Mouse (Mus musculus): ENCODE measurements at regions not wholly inside any gene's neighbourhood (a gene's known extent, or its start where the extent isn't known, plus 50 kb on each side); places are given as distances from the start of the nearest gene placed in this dataset.

DNA sequence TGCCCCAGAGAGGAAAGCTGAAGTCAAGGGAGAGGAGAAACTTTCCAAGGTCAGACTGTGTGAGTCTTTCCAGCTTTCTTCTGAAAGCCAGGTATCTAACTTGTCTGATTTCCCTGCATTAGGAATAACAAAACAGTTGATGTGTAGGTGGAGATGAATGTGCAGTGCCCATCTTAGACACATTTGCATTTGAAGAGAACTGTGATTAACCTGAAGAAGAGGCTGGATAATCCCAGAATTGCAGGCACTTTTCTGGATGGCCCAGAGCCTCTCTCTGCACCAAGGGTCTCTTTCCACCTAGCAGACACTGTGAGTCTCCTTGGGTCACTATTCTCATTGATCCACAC is 517.4 kb downstream of the Cdk5rap2 start:
- TF ChIP-seq ZNF384 (IDR thresholded peaks at IDR 0.05; ENCODE audit: low read depth, low read length): no peak
- TF ChIP-seq HCFC1 (IDR thresholded peaks at IDR 0.05; ENCODE audit: borderline replicate concordance, insufficient read depth, low read length): no peak
- TF ChIP-seq MAFK (IDR thresholded peaks at IDR 0.05; ENCODE audit: insufficient read depth, low read depth, low read length): no peak
- TF ChIP-seq CHD2 (IDR thresholded peaks at IDR 0.05; ENCODE audit: low read depth, low read length): peak; percentile 58; the same call in 1 of the 2 replicates

All from ES-E14 (cell line).